Mouse (Mus musculus) kidney, embryonic 15.5 days (tissue): Measurements from ENCODE around the gene Kif2c. TPM values are rescaled to one million over a fixed set of nuclear protein-coding genes. Genes with fewer than 3 reads are reported as not detected.

ENCODE experiments used
- ATAC-seq: fragments of 200-750 bp; cut with Nextera tagmentation; replicated peaks from 2 replicates; pipeline ENCODE4 v1.8.0; 2017; ENCODE audit warnings: moderate TSS enrichment; ENCODE audit not compliant: low FRiP score
- H3K27ac ChIP-seq: fragments of 300-500 bp; sonication (generic); 2 replicates; pipeline ENCODE4 v1.5.1; 2015; ENCODE audit warnings: mild to moderate bottlenecking, inconsistent platforms
- H3K27me3 ChIP-seq: fragments of 300-500 bp; sonication (generic); 2 replicates; pipeline ENCODE4 v1.6.1; 2015; ENCODE audit warnings: inconsistent platforms
- H3K36me3 ChIP-seq: fragments of 300-500 bp; sonication (generic); 2 replicates; pipeline ENCODE4 v1.6.1; 2015; ENCODE audit warnings: inconsistent platforms
- H3K4me1 ChIP-seq: fragments of 300-500 bp; sonication (generic); 2 replicates; pipeline ENCODE4 v1.6.1; 2015; ENCODE audit warnings: inconsistent platforms
- H3K4me2 ChIP-seq: fragments of 300-500 bp; sonication (generic); 2 replicates; pipeline ENCODE4 v1.6.1; 2015; ENCODE audit warnings: moderate library complexity, mild to moderate bottlenecking, inconsistent platforms
- H3K4me3 ChIP-seq: fragments of 300-500 bp; sonication (generic); replicated peaks from 2 replicates; pipeline ENCODE4 v1.5.1; 2015; ENCODE audit warnings: mild to moderate bottlenecking, inconsistent platforms
- H3K9ac ChIP-seq: fragments of 300-500 bp; sonication (generic); 2 replicates; pipeline ENCODE4 v1.6.1; 2015; ENCODE audit warnings: mild to moderate bottlenecking, inconsistent platforms
- H3K9me3 ChIP-seq: fragments of 300-500 bp; sonication (generic); replicated peaks from 2 replicates; pipeline ENCODE4 v1.6.1; 2016; ENCODE audit warnings: inconsistent platforms
- WGBS: fragments of 180-500 bp; shearing (Covaris S2); methylation state at CpG from one replicate; pipeline ENCODE4 v1.1.7; 2015; ENCODE audit warnings: mixed read lengths; 5-methylcytosine and 5-hydroxymethylcytosine counted together
- polyA plus RNA-seq: library from polyadenylated mRNA; unstranded; fragments of >200 nt; fragmentation: Nextera tagmentation; extraction: Ambion mirVana; gene quantifications from 2 replicates; pipeline ENCODE4 v1.2.1, GENCODE M21; 2015

Kif2c gene
- polyA plus RNA-seq = 75.6 and 76.0 TPM in 2 replicates

DNA sequence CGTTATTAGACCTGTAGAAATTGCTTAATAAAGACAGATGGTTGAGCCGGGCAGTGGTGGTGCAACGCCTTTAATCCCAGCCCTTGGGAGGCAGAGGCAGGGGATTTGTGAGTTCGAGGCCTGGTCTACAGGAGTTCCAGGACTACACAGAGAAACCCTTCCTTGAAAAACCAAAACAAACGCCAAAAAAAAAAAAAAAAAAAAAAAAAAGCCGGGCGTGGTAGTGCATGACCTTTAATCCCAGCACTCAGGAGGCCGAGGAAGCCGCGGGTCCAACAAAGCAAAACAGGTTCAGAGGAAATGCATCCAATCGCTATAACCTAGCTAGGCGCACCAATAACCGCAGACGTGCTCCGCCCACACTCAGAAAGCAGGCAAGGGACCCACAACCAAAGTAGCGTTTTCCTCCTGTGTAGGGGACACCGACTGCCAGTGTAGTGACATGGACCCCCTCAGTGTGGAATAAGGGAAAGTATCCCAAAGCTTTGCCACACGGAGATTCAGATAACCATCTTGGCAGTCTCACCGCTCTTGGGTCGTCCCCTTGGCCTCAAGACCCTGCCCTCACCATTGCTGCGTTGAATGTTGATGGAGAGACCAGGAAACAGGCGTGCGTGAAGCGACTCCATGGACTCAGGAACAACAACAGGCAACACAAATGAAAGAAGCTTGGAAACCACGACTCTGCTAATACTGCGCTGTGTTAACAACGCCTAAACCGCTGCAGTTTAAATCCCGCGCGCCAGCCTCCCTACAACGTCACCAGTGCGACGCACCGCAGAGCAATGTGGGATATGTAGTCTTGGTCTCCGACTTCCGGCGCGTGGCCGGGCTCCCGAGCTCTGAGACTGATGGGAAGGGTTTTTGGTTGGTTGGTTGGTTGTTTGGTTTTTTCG lies at the start of gene Kif2c:
Gene Kif2c, minus strand, starts transcription at position 777 of the 896 bp plus-strand sequence.
- Histone ChIP-seq H3K36me3 (peaks cover 34% of the 10 kb centered on the region), H3K4me2 (peak within 1 kb of the TSS; percentile 86), H3K9me3 (no peaks in the 10 kb centered on the region), H3K9ac (peak within 1 kb of the TSS; percentile 68), H3K27ac (peak within 1 kb of the TSS; percentile 88), H3K4me3 (peak within 1 kb of the TSS; percentile 87), H3K27me3 (no peaks in the 10 kb centered on the region), H3K4me1 (peaks cover 15% of the 10 kb centered on the region)
- WGBS = 2% methylated on average over 42 of the region's 42 CpGs
- peak; percentile 96 for ATAC-seq

- Histone ChIP-seq H3K9me3 (no peaks in the 10 kb centered on the region), H3K4me3 (no peak overlapping the region), H3K4me1 (0 out of 2 replicates have a peak, but pooled peaks cover 3% of the 10 kb centered on the region), H3K9ac (no peak overlapping the region), H3K36me3 (no peaks in the 10 kb centered on the region), H3K27ac (no peak overlapping the region), H3K27me3 (peaks cover 5% of the 10 kb centered on the region; the same call in 1 of the 2 replicates), H3K4me2 (no peak overlapping the region)
- ATAC-seq = no peak
- WGBS = 66% methylated on average over 2 of the region's 2 CpGs
These were observed 48.8 kb upstream of the Kif2c start for GRCm38 (mm10) chr4:117231208-117231607.

- H3K9ac ChIP-seq = no peak overlapping the region
- 63% methylated on average over 10 of the region's 10 CpGs for WGBS
- no peaks in the 10 kb centered on the region for H3K9me3 ChIP-seq
- H3K4me1 ChIP-seq = no peaks in the 10 kb centered on the region
- no peak overlapping the region for H3K4me3 ChIP-seq
- no peak overlapping the region for H3K27ac ChIP-seq
- no peak for ATAC-seq
- peaks cover 5% of the 10 kb centered on the region; the same call in 1 of the 2 replicates for H3K27me3 ChIP-seq
- no peaks in the 10 kb centered on the region for H3K36me3 ChIP-seq
- no peak overlapping the region for H3K4me2 ChIP-seq
These were observed 47.9 kb upstream of the Kif2c start for GRCm38 (mm10) chr4:117230331-117230730.

DNA sequence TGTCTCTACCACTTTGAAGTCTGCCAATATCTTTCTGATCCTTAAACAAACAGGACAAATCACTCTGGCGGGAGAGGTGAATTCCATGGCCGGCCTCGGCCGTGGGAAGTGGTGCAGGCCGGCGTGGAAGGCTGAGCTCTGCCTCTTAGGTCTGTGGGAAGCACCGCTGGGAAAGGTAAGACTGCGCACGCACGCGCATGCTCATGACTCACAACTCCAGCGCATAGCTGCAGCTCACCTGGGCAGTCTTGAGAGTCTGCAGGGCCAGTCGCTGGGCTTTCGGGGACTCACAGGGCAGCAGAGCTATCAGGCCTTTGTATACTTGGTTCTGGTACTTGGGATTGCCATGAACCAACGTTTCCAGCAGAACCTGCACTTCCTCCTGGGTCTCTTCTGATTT lies 47.2 kb upstream of the Kif2c start:
- WGBS = 68% methylated on average over 15 of the region's 15 CpGs

GRCm38 (mm10) chr4:117225250-117225649 lies 42.8 kb upstream of the Kif2c start:
- Histone ChIP-seq H3K9me3 (no peaks in the 10 kb centered on the region), H3K4me1 (no peaks in the 10 kb centered on the region), H3K9ac (no peak overlapping the region), H3K27ac (no peak overlapping the region), H3K4me2 (no peak overlapping the region), H3K4me3 (no peak overlapping the region), H3K36me3 (no peaks in the 10 kb centered on the region), H3K27me3 (0 out of 2 replicates have a peak, but pooled peaks cover 2% of the 10 kb centered on the region)
- no peak for ATAC-seq

More for the DNA sequence above, 47.2 kb upstream of the Kif2c start:
- H3K9ac ChIP-seq = no peak overlapping the region
- peaks cover 5% of the 10 kb centered on the region; the same call in 1 of the 2 replicates for H3K27me3 ChIP-seq
- no peak overlapping the region for H3K27ac ChIP-seq
- H3K9me3 ChIP-seq = no peaks in the 10 kb centered on the region
- no peak for ATAC-seq
- H3K36me3 ChIP-seq = no peaks in the 10 kb centered on the region
- H3K4me3 ChIP-seq = no peak overlapping the region
- H3K4me2 ChIP-seq = no peak overlapping the region
- no peaks in the 10 kb centered on the region for H3K4me1 ChIP-seq

GRCm38 (mm10) chr4:117224122-117224521 lies 41.7 kb upstream of the Kif2c start:
- Histone ChIP-seq H3K9ac (no peak overlapping the region), H3K9me3 (no peaks in the 10 kb centered on the region), H3K36me3 (no peaks in the 10 kb centered on the region), H3K27ac (no peak overlapping the region), H3K4me1 (no peaks in the 10 kb centered on the region), H3K4me2 (no peak overlapping the region), H3K27me3 (0 out of 2 replicates have a peak, but pooled peaks cover 2% of the 10 kb centered on the region), H3K4me3 (no peak overlapping the region)
- no peak for ATAC-seq
- WGBS = 77% methylated on average over 8 of the region's 8 CpGs

DNA sequence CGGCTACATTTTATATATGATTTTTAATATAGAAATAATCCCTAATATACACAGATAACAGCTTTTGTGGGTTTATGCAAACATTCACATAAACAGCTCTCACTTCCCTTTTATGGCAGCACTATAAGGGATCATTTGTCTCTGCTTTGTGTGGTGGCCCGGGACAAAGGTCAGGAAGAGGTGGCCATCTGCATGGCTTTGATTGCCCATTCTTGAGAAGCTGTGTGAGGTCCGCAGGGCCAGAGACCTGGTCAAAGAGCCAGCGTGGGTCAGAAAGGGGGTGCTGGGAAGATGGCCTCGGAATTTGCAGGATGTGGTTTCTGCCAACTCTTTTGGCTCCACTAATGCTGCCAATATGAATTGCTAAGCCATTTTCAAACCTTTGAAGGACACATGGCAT lies 40.6 kb upstream of the Kif2c start:
- 24% methylated on average over 5 of the region's 5 CpGs for WGBS
- ATAC-seq = no peak
- H3K4me1 ChIP-seq = peaks cover 6% of the 10 kb centered on the region
- no peak overlapping the region for H3K4me3 ChIP-seq
- no peak overlapping the region for H3K9ac ChIP-seq
- H3K27me3 ChIP-seq = no peaks in the 10 kb centered on the region
- no peaks in the 10 kb centered on the region for H3K36me3 ChIP-seq
- H3K9me3 ChIP-seq = no peaks in the 10 kb centered on the region
- H3K27ac ChIP-seq = no peak overlapping the region
- H3K4me2 ChIP-seq = no peak overlapping the region

DNA sequence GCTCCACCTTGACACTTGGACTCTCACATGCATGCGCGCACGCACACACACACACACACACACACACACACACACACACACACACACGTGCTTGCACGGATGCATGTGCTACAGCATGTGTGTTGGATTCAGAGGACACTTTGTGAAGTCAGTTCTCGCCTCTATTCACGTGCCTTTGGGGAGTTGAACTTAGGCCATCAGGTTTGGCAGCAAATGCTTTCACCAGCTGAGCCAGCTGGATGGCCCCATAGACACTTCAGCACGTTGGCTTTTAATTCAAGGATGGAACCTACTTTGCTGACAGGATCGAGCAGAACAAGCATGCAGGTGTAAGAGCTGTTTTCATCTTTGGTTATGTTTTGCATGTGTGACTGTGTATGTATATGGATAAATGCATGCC lies 39.4 kb upstream of the Kif2c start:
- Histone ChIP-seq H3K4me3 (no peak overlapping the region), H3K9me3 (no peaks in the 10 kb centered on the region), H3K27ac (no peak overlapping the region), H3K4me2 (no peak overlapping the region), H3K4me1 (peaks cover 6% of the 10 kb centered on the region), H3K9ac (no peak overlapping the region), H3K27me3 (no peaks in the 10 kb centered on the region), H3K36me3 (no peaks in the 10 kb centered on the region)
- no peak for ATAC-seq
- WGBS = 88% methylated on average over 9 of the region's 9 CpGs

DNA sequence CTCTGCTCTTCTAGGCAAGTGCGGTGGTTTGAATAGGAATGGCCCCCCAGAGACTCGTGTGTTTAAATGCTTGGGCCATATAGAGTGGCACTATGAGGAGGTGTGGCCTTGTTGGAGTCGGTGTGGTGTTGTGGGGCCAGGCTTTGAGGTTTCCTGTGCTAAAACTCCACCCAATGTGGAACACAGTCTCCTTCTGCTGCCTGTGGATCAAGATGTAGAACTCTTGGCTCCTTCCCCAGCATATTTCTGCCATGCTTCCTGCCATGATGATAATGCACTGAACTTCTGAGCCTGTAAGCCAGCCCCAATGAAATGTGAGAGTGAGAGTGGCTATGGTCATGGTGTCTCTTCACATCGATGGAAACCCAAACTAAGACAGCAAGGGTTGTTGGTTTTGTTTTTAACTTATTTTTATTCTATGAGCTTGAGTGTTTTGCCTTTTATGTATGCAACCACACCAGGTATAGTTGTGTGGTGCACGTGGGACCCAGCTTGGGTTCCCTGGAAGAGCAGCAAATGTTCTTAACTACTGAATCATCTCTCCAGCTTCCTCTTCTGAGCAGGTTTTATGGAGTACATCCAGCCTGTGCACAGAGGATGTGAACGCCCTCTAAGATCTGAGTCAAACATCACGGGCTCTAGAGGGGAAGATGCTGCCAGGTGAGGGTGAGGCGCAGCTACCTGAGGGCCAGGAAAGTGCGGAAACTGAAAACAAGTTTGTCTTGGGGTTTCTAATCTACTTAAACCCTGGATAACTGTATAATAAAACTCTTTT lies 38.5 kb upstream of the Kif2c start:
- Histone ChIP-seq H3K4me3 (no peak overlapping the region), H3K9ac (no peak overlapping the region), H3K36me3 (no peaks in the 10 kb centered on the region), H3K4me1 (peaks cover 6% of the 10 kb centered on the region), H3K4me2 (no peak overlapping the region), H3K27me3 (no peaks in the 10 kb centered on the region), H3K27ac (no peak overlapping the region), H3K9me3 (no peaks in the 10 kb centered on the region)
- ATAC-seq = no peak
- WGBS = 79% methylated on average over 9 of the region's 9 CpGs

DNA sequence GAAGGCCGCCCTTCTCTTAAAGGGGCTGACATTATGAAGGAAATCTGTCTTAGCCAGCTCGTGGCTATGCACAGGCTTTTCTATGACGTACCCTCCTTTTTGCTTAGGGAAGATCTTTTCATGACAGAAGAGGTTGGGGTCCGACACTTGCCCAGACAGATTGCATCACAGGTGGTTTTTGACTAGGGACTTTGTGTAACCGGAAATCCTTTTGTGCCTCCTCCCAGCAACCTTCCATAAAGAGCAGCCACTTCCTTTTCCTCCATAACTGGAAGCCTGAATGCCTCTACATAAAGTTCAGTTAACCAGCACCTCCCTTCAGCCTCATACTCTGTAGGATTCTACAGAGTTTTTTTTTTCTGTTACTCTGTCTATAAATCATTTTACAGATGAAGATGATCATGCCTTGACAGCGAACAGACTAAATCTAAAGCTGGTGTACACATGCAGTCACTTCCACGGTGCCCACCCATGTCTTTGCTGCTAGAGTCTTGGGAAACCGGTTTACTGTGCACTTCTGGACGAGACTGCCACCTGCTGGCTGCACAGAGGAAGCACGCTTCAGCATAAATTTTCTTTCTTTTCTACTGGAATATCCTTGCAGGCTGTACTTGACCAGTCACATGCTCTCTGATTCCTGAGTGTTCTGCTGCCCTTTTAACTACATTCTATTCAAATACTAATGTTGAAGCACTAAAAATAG lies 36.2 kb upstream of the Kif2c start:
- H3K4me3 ChIP-seq = no peak overlapping the region
- peak; percentile 73; the same call in 1 of the 2 replicates for ATAC-seq
- H3K36me3 ChIP-seq = no peaks in the 10 kb centered on the region
- H3K4me1 ChIP-seq = peaks cover 6% of the 10 kb centered on the region
- no peak overlapping the region for H3K27ac ChIP-seq
- WGBS = 37% methylated on average over 10 of the region's 10 CpGs
- H3K27me3 ChIP-seq = no peaks in the 10 kb centered on the region
- no peak overlapping the region for H3K9ac ChIP-seq
- no peaks in the 10 kb centered on the region for H3K9me3 ChIP-seq
- H3K4me2 ChIP-seq = no peak overlapping the region

DNA sequence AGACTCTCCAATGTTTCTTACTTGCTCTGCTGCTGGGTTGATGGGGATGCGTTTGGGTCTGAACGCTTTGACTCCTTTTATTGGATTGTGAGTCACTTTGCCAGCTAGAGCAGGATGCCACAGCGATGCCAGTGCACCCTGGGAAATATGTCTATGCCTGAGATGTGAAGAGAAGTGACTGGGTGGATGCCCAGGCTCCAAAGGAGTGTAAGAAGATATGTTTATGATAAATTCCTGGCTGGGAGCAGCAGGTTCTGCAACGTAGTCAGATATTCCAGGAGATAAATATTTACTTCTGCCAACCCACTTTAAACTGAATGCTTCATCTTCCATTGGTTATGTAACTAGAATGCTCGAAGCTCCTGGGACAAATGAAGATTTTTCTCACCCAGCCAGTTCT lies 34.6 kb upstream of the Kif2c start:
- H3K9me3 ChIP-seq = no peaks in the 10 kb centered on the region
- H3K9ac ChIP-seq = no peak overlapping the region
- H3K36me3 ChIP-seq = no peaks in the 10 kb centered on the region
- H3K4me3 ChIP-seq = no peak overlapping the region
- no peak for ATAC-seq
- H3K27me3 ChIP-seq = no peaks in the 10 kb centered on the region
- H3K4me2 ChIP-seq = no peak overlapping the region
- H3K27ac ChIP-seq = no peak overlapping the region
- whole genome bisulfite sequencing = 73% methylated on average over 5 of the region's 5 CpGs
- peaks cover 6% of the 10 kb centered on the region for H3K4me1 ChIP-seq
